Mouse (Mus musculus) E14TG2a.4 (cell line): ENCODE results near the gene Cpsf4l.

Source experiments
- CTCF ChIP-seq: conservative IDR thresholded peaks from 2 replicates; pipeline ENCODE4 v1.5.1; 2014; ENCODE audit warnings: low read length
- POU5F1 ChIP-seq: IDR thresholded peaks from 2 replicates; pipeline ENCODE4 v1.6.1; 2014; ENCODE audit warnings: low read length, borderline replicate concordance

- TF ChIP-seq CTCF (no peak), POU5F1 (no peak)
Measured at GRCm38 (mm10) chr11:113683957-113684706, 25.7 kb downstream of the Cpsf4l start, which contains the start of the genes Fam104a and D11Wsu47e.
